24 mouse cellular contexts compared by ENCODE assay signal in the genomic region with DNA sequence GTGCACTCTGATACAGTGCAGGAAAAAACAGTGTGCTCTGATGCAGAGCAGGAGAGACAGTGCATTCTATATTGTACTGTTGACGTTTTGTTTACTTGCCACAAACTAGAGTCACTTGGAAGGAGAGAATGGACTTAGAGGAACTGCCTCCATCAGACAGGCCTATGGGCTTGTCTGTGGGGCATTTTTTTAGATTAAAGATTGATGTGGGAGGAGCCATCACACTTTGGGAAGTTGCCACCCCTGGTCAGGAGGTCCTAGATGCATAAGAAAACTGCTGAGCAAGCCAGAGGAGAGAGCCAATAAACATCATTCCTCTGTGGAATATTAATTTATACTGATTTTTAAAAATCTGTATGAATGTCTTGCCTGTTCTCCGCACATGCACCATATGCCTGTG.
"Had no signal": no experiment of that assay in that cellular context is flagged by ENCODE, and none has a peak within 500 bp of the region (broad histone marks: within the 10 kb centered on the region; RNA-seq: fewer than 3 reads in every experiment).

No protein-coding gene starts in this region.

- DNase-seq: gastrocnemius, postnatal 14 days; gastrocnemius, postnatal 36 days; heart, adult 11 months; heart, adult 2 months; heart, postnatal 14 days; heart, postnatal 36 days; kidney, adult 11 months; kidney, adult 2 months; kidney, postnatal 14 days; kidney, postnatal 36 days; layer of hippocampus, adult 9-11 months; layer of hippocampus, postnatal 36 days; left cerebral cortex, postnatal 4 days had no signal

- H3K27me3 ChIP-seq: heart, embryonic 13.5 days; heart, embryonic 15.5 days; hindbrain, embryonic 13.5 days; hindbrain, embryonic 15.5 days; limb, embryonic 13.5 days; limb, embryonic 15.5 days; liver, embryonic 12.5 days had no signal

- H3K9me3 ChIP-seq: heart, embryonic 13.5 days; heart, embryonic 15.5 days; hindbrain, embryonic 13.5 days; hindbrain, embryonic 15.5 days; limb, embryonic 13.5 days; limb, embryonic 15.5 days; liver, embryonic 12.5 days had no signal

- H3K9ac ChIP-seq: heart, embryonic 13.5 days; heart, embryonic 15.5 days; hindbrain, embryonic 13.5 days; hindbrain, embryonic 15.5 days; limb, embryonic 13.5 days; limb, embryonic 15.5 days; liver, embryonic 12.5 days; liver, embryonic 14.5 days had no signal

- H3K4me2 ChIP-seq: heart, embryonic 11.5 days; heart, embryonic 13.5 days; heart, embryonic 15.5 days; hindbrain, embryonic 13.5 days; hindbrain, embryonic 15.5 days; limb, embryonic 13.5 days; limb, embryonic 15.5 days; liver, embryonic 12.5 days had no signal

- H3K36me3 ChIP-seq: heart, embryonic 13.5 days; heart, embryonic 15.5 days; hindbrain, embryonic 13.5 days; hindbrain, embryonic 15.5 days; limb, embryonic 13.5 days; limb, embryonic 15.5 days; liver, embryonic 12.5 days had no signal

- H3K27ac ChIP-seq: heart, adult 2 months; heart, embryonic 13.5 days; heart, embryonic 15.5 days; hindbrain, embryonic 13.5 days; hindbrain, embryonic 15.5 days; hindbrain, postnatal 0 days; limb, embryonic 13.5 days; limb, embryonic 15.5 days; liver, embryonic 12.5 days; liver, embryonic 14.5 days had no signal

- H3K4me3 ChIP-seq: heart, adult 2 months; heart, embryonic 13.5 days; heart, embryonic 15.5 days; hindbrain, embryonic 13.5 days; hindbrain, embryonic 15.5 days; limb, embryonic 13.5 days; limb, embryonic 15.5 days; liver, embryonic 12.5 days had no signal

- H3K4me1 ChIP-seq: hindbrain, embryonic 13.5 days; hindbrain, embryonic 15.5 days; limb, embryonic 13.5 days; limb, embryonic 15.5 days had no signal

- ATAC-seq: hindbrain, postnatal 0 days; intestine, embryonic 16.5 days; liver, embryonic 12.5 days had no signal
